Mouse (Mus musculus): ENCODE measurements around the gene Fam129c. TPM values are rescaled to one million over a fixed set of nuclear protein-coding genes. Genes with fewer than 3 reads are reported as not detected.

Gene Fam129c
- polyA plus RNA-seq, 1 experiment from 2014 or later = 2.7 TPM

- Histone ChIP-seq H3K27ac (ENCODE audit: low read depth, low read length) (peak overlapping the region; percentile 88), H3K4me1 (ENCODE audit: control insufficient read depth, insufficient read depth, low read length) (peaks cover 21% of the 10 kb centered on the region; the same call in 1 of the 2 replicates), H3K4me2 (replicated peaks; ENCODE audit: low read depth, low read length) (peak overlapping the region; percentile 87), H3K36me3 (ENCODE audit: control insufficient read depth, insufficient read depth, low read length) (no peaks in the 10 kb centered on the region), H3K27me3 (ENCODE audit: control insufficient read depth, insufficient read depth, low read length) (no peaks in the 10 kb centered on the region), H3K9ac (ENCODE audit: low read depth, low read length) (peak overlapping the region; percentile 50; the same call in 1 of the 2 replicates), H3K4me3 (ENCODE audit: low read length) (peak overlapping the region; percentile 67), H3K9me3 (ENCODE audit: control insufficient read depth, low read length) (peaks cover under 1% of the 10 kb centered on the region; the same call in 1 of the 2 replicates)
- ATAC-seq (ENCODE audit: low FRiP score, low TSS enrichment) = peak; percentile 78
- WGBS = under 1% methylated on average over 51 of the region's 51 CpGs
Measured at GRCm38 (mm10) chr8:71569366-71570290, 27.8 kb upstream of the Fam129c start.

- Histone ChIP-seq H3K27ac (ENCODE audit: low read depth, low read length) (peak overlapping the region; percentile 88), H3K36me3 (ENCODE audit: control insufficient read depth, insufficient read depth, low read length) (no peaks in the 10 kb centered on the region), H3K27me3 (ENCODE audit: control insufficient read depth, insufficient read depth, low read length) (no peaks in the 10 kb centered on the region), H3K4me2 (replicated peaks; ENCODE audit: low read depth, low read length) (peak overlapping the region; percentile 87), H3K4me1 (ENCODE audit: control insufficient read depth, insufficient read depth, low read length) (peaks cover 21% of the 10 kb centered on the region; the same call in 1 of the 2 replicates), H3K9me3 (ENCODE audit: control insufficient read depth, low read length) (no peaks in the 10 kb centered on the region), H3K4me3 (ENCODE audit: low read length) (peak overlapping the region; percentile 67), H3K9ac (ENCODE audit: low read depth, low read length) (peak overlapping the region; percentile 72)
- WGBS = under 1% methylated on average over 41 of the region's 41 CpGs
- peak; percentile 89 for ATAC-seq (ENCODE audit: low FRiP score, low TSS enrichment)
Measured at GRCm38 (mm10) chr8:71570291-71570954, 27.0 kb upstream of the Fam129c start.

GRCm38 (mm10) chr8:71572077-71572476 lies 25.4 kb upstream of the Fam129c start:
- 90% methylated on average over 2 of the region's 2 CpGs for WGBS
- ATAC-seq (ENCODE audit: low FRiP score, low TSS enrichment) = no peak
- Histone ChIP-seq H3K4me2 (replicated peaks; ENCODE audit: low read depth, low read length) (no peak overlapping the region), H3K27ac (ENCODE audit: low read depth, low read length) (no peak overlapping the region), H3K36me3 (ENCODE audit: control insufficient read depth, insufficient read depth, low read length) (no peaks in the 10 kb centered on the region), H3K4me3 (ENCODE audit: low read length) (no peak overlapping the region), H3K27me3 (ENCODE audit: control insufficient read depth, insufficient read depth, low read length) (no peaks in the 10 kb centered on the region), H3K9ac (ENCODE audit: low read depth, low read length) (no peak overlapping the region), H3K4me1 (ENCODE audit: control insufficient read depth, insufficient read depth, low read length) (peaks cover 21% of the 10 kb centered on the region; the same call in 1 of the 2 replicates), H3K9me3 (ENCODE audit: control insufficient read depth, low read length) (no peaks in the 10 kb centered on the region)

GRCm38 (mm10) chr8:71572847-71573633 lies 24.4 kb upstream of the Fam129c start:
- Histone ChIP-seq H3K27ac (ENCODE audit: low read depth, low read length) (no peak overlapping the region), H3K27me3 (ENCODE audit: control insufficient read depth, insufficient read depth, low read length) (no peaks in the 10 kb centered on the region), H3K4me3 (ENCODE audit: low read length) (no peak overlapping the region), H3K4me2 (replicated peaks; ENCODE audit: low read depth, low read length) (no peak overlapping the region), H3K36me3 (ENCODE audit: control insufficient read depth, insufficient read depth, low read length) (no peaks in the 10 kb centered on the region), H3K4me1 (ENCODE audit: control insufficient read depth, insufficient read depth, low read length) (peaks cover 21% of the 10 kb centered on the region; the same call in 1 of the 2 replicates), H3K9me3 (ENCODE audit: control insufficient read depth, low read length) (no peaks in the 10 kb centered on the region), H3K9ac (ENCODE audit: low read depth, low read length) (no peak overlapping the region)
- 77% methylated on average over 9 of the region's 9 CpGs for WGBS
- no peak for ATAC-seq (ENCODE audit: low FRiP score, low TSS enrichment)

GRCm38 (mm10) chr8:71574426-71574825 lies 23.0 kb upstream of the Fam129c start:
- no peak for ATAC-seq (ENCODE audit: low FRiP score, low TSS enrichment)

GRCm38 (mm10) chr8:71575020-71575419 lies 22.4 kb upstream of the Fam129c start:
- no peaks in the 10 kb centered on the region for H3K27me3 ChIP-seq (ENCODE audit: control insufficient read depth, insufficient read depth, low read length)
- H3K4me1 ChIP-seq (ENCODE audit: control insufficient read depth, insufficient read depth, low read length) = peaks cover 7% of the 10 kb centered on the region; the same call in 1 of the 2 replicates
- H3K4me2 ChIP-seq (replicated peaks; ENCODE audit: low read depth, low read length) = no peak overlapping the region
- H3K9me3 ChIP-seq (ENCODE audit: control insufficient read depth, low read length) = no peaks in the 10 kb centered on the region
- ATAC-seq (ENCODE audit: low FRiP score, low TSS enrichment) = no peak
- H3K4me3 ChIP-seq (ENCODE audit: low read length) = no peak overlapping the region
- WGBS = 61% methylated on average over 1 of the region's 1 CpGs
- H3K36me3 ChIP-seq (ENCODE audit: control insufficient read depth, insufficient read depth, low read length) = no peaks in the 10 kb centered on the region
- no peak overlapping the region for H3K27ac ChIP-seq (ENCODE audit: low read depth, low read length)
- no peak overlapping the region for H3K9ac ChIP-seq (ENCODE audit: low read depth, low read length)

More at GRCm38 (mm10) chr8:71574426-71574825, 23.0 kb upstream of the Fam129c start:
- no peak overlapping the region for H3K9ac ChIP-seq (ENCODE audit: low read depth, low read length)
- 80% methylated on average over 7 of the region's 7 CpGs for WGBS
- H3K36me3 ChIP-seq (ENCODE audit: control insufficient read depth, insufficient read depth, low read length) = no peaks in the 10 kb centered on the region
- no peak overlapping the region for H3K27ac ChIP-seq (ENCODE audit: low read depth, low read length)
- no peak overlapping the region for H3K4me2 ChIP-seq (replicated peaks; ENCODE audit: low read depth, low read length)
- peaks cover 7% of the 10 kb centered on the region; the same call in 1 of the 2 replicates for H3K4me1 ChIP-seq (ENCODE audit: control insufficient read depth, insufficient read depth, low read length)
- no peaks in the 10 kb centered on the region for H3K27me3 ChIP-seq (ENCODE audit: control insufficient read depth, insufficient read depth, low read length)
- H3K9me3 ChIP-seq (ENCODE audit: control insufficient read depth, low read length) = no peaks in the 10 kb centered on the region
- H3K4me3 ChIP-seq (ENCODE audit: low read length) = no peak overlapping the region

GRCm38 (mm10) chr8:71577856-71578387 lies 19.5 kb upstream of the Fam129c start:
- Histone ChIP-seq H3K4me3 (ENCODE audit: low read length) (no peak overlapping the region), H3K36me3 (ENCODE audit: control insufficient read depth, insufficient read depth, low read length) (no peaks in the 10 kb centered on the region), H3K4me1 (ENCODE audit: control insufficient read depth, insufficient read depth, low read length) (no peaks in the 10 kb centered on the region), H3K4me2 (replicated peaks; ENCODE audit: low read depth, low read length) (no peak overlapping the region), H3K27me3 (ENCODE audit: control insufficient read depth, insufficient read depth, low read length) (no peaks in the 10 kb centered on the region), H3K9ac (ENCODE audit: low read depth, low read length) (no peak overlapping the region), H3K27ac (ENCODE audit: low read depth, low read length) (no peak overlapping the region), H3K9me3 (ENCODE audit: control insufficient read depth, low read length) (no peaks in the 10 kb centered on the region)
- no peak for ATAC-seq (ENCODE audit: low FRiP score, low TSS enrichment)
- 74% methylated on average over 4 of the region's 4 CpGs for WGBS

GRCm38 (mm10) chr8:71579009-71579408 lies 18.4 kb upstream of the Fam129c start:
- H3K36me3 ChIP-seq (ENCODE audit: control insufficient read depth, insufficient read depth, low read length) = no peaks in the 10 kb centered on the region
- H3K4me3 ChIP-seq (ENCODE audit: low read length) = no peak overlapping the region
- H3K4me2 ChIP-seq (replicated peaks; ENCODE audit: low read depth, low read length) = no peak overlapping the region
- H3K9ac ChIP-seq (ENCODE audit: low read depth, low read length) = no peak overlapping the region
- H3K9me3 ChIP-seq (ENCODE audit: control insufficient read depth, low read length) = no peaks in the 10 kb centered on the region
- WGBS = 69% methylated on average over 1 of the region's 1 CpGs
- H3K27ac ChIP-seq (ENCODE audit: low read depth, low read length) = no peak overlapping the region
- no peaks in the 10 kb centered on the region for H3K4me1 ChIP-seq (ENCODE audit: control insufficient read depth, insufficient read depth, low read length)
- ATAC-seq (ENCODE audit: low FRiP score, low TSS enrichment) = no peak
- no peaks in the 10 kb centered on the region for H3K27me3 ChIP-seq (ENCODE audit: control insufficient read depth, insufficient read depth, low read length)
